Mouse (Mus musculus) brown adipose tissue, adult 24 weeks (tissue): Measurements from ENCODE around the gene Vti1b. TPM values are rescaled to one million over a fixed set of nuclear protein-coding genes. Genes with fewer than 3 reads are reported as not detected.
"Not testable (repeated sequence)": the region's sequence is repeated elsewhere in the genome, so short reads cannot be mapped to it uniquely, and the experiment has no call there.

ENCODE experiments used
- H3K27ac ChIP-seq: fragments of 200-500 bp; replicated peaks from 2 replicates; pipeline ENCODE4 v1.5.1; 2012; ENCODE audit warnings: low read depth, mild to moderate bottlenecking, low read length
- H3K4me1 ChIP-seq: fragments of 200-500 bp; 2 replicates; pipeline ENCODE4 v1.6.1; 2012; ENCODE audit warnings: low read length, mixed read lengths; ENCODE audit not compliant: control insufficient read depth, insufficient read depth, insufficient read length
- H3K4me3 ChIP-seq: fragments of 200-500 bp; 2 replicates; pipeline ENCODE4 v1.5.1; 2012; ENCODE audit warnings: low read depth, mild to moderate bottlenecking, low read length, moderate library complexity; ENCODE audit not compliant: insufficient read depth
- polyA plus RNA-seq: library from polyadenylated mRNA; stranded (reverse); fragments of >200 nt; gene quantifications from 2 replicates; pipeline ENCODE4 v1.2.4, GENCODE M21; 2012; ENCODE audit not compliant: missing spikeins, insufficient read depth, insufficient read length

Gene Vti1b
- polyA plus RNA-seq: 88.7 and 124 TPM in 2 replicates

DNA sequence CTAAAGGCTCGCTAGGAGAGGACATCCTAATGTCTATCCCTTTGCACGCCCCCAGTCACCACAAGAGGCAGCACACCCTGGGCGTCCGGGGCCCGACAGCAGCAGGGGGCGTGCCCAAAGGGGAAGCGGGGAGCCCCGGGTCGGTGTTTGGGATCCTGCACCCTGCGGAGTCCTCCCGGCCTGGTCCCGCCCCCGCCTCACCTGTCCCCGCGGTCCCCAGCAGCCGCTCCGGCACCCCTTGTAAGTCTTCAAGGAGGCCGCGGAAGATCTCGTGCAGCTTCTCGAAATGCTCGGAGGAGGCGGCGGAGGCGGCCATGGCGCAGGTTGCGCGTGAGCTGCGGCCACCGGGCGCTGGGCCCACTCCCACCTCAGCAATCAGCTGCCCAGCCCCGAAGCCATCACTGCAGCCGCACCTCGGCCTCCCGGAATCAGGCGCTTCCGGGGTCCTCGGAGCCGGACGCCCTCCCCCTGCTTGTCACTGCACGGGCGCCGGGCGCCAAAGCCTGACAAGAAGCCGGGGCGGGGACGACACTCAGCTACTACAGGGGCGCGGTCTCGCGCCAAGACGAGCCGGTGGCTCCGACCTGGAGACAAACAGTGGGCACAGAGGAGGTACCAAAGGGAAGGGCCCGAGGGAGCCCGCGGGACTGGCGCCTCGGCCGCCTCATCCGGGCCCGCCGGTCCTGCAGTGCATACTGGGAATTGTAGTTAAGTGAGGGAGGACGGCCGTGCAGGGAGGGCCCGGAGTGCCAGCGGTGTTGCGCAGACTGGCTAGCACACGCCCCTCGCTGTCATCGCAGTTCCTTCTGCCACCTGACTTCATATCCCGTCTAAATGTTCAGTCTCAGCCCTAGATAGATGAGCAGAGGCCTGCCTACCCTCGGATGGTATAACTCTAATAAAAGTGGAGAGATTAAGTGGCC, at the start of gene Vti1b:
Gene Vti1b (minus strand): TSS at position 649 of the 923 bp plus-strand sequence.
- H3K27ac ChIP-seq: peak within 1 kb of the TSS; percentile 99
- peaks cover 4% of the 10 kb centered on the region; the same call in 1 of the 2 replicates for H3K4me1 ChIP-seq
- H3K4me3 ChIP-seq: peak within 1 kb of the TSS; percentile 95

DNA sequence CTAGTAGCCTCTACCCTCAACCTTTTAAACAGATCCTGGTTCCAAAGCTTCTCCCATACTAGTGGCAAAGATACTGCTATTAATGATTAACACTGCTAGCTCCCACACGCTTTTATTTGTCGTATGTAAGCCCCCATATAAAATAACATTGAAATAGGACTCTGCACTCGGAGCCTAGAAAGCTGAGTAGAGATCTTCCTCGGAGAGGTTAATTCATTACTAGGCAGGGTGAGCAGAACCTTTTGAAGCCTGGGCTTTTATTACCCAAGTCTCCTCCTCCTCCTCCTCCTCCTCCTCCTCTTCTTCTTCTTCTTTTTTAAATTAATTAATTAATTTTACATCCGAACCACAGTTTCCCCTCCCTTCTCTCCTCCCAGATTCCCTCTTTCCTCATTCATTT, 45.0 kb upstream of the Vti1b start:
- no peaks in the 10 kb centered on the region for H3K4me1 ChIP-seq
- no peak overlapping the region for H3K27ac ChIP-seq
- H3K4me3 ChIP-seq: no peak overlapping the region

DNA sequence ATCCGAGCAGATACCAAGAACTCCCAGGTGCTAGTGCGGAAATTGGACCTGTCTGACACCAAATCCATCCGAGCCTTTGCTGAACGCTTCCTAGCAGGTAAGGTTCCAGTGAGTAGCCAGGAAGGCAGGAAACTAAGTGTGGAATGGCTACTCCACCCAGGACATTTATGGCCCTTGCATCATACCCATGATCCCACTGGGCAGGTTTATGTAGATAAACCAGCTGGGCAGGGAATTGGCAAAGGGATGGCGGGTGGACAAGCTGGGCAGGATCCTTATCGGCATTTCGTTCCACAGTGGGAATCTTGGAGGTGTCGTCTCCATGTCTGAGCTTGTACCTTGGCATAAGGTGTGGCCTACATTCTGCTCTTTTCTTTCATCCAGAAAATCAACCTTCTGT, 39.0 kb upstream of the Vti1b start:
- H3K4me3 ChIP-seq: no peak overlapping the region
- H3K27ac ChIP-seq: no peak overlapping the region
- no peaks in the 10 kb centered on the region for H3K4me1 ChIP-seq

DNA sequence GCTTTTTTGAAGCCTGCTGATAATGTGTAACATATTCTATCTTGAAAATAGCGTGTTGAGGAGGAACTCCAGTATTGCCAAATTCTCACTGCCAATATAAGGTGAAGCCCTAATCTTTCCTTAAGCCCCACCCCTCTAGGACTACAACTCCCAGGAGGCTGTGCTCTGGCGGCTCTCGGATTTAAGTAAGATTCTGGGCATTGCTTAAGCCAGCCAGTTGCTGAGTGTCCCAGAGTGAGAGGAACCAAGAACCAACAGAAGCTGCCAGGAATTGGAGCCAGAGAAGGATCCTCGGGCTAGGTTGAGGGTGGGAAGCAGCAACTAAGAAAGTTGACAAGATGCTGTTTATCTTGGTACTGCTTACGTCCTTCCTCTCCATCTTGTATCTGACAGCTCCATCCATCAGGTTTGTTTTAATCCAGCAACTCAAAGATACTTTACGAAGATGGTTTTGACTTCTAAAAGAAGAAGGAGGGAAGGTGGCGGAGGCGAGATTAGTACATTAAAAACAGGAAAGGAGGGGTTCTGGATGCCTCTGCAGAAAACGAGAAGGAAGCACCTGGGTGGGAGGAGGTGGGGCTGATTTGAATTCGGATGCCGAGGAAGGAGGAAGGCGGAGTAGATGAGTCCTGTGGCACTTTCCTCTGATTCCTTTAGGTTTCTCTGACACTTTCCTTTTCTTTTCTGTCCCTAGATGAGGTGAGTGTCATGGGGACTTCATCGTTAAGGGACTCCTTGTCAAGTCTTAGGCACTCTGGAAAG, 36.4 kb upstream of the Vti1b start, which contains the start of gene Rdh12:
Gene Rdh12 (plus strand): TSS at position 212 of the 762 bp plus-strand sequence.
- Histone ChIP-seq H3K4me3 (peak within 1 kb of the TSS; percentile 43), H3K4me1 (no peaks in the 10 kb centered on the region), H3K27ac (no peak within 1 kb of the TSS)

DNA sequence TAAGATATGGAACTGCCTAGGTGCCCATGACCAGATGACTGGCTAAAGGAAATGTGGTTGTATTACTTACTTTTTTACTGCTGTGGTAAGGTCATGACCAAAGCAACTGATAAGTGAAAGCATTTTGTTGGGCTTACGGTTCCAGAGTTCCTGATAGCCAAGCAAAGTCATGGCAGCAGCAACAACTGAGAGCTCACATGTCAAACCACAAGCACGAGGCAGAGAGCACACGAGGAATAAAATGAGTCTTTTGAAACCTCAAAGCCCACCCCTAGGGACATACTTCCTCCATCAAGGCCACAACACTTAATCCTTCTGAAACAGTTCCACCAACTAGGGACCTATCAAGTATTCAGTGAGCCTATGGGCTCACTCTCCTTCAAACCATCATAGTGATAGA, 29.4 kb upstream of the Vti1b start:
- no peak overlapping the region for H3K4me3 ChIP-seq
- no peaks in the 10 kb centered on the region for H3K4me1 ChIP-seq
- no peak overlapping the region for H3K27ac ChIP-seq

DNA sequence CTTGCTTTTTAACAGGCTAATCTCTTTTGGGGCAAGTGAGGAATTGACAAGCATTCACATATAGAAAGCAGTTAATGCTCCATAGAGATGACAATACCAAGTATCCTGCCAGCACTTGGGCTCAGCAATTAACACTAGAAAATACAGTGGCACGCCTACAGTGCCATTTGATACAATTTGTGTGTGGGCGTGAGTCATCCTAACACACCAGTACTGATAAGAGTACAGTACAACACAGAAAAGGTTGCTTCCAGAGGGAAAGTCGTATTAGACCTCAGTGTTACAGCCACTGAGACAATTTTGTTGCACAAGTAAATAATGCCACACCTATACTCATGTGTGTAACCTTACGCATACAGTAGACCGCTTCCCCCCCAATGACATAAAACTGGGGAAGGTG, 24.6 kb upstream of the Vti1b start:
- Histone ChIP-seq H3K27ac (no peak overlapping the region), H3K4me3 (no peak overlapping the region), H3K4me1 (no peaks in the 10 kb centered on the region)

DNA sequence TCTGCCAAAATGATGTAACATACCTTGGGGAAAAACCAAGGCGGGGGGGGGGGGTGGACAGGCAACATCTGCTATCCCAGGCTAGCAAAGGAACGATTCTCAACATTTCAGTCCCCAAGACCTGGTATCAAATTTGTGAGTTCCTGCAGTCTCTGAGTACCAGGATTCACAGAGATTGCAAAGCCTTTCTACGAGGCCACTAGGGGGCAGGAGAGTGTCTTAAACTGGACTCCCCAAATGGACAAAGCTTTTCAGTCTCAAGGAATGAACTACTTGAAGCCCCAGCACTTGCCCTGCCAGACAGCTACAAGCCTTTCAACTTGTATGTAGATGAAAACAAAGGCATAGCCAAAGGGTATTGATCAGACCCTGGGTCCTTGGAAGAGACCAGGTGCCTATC, 21.0 kb upstream of the Vti1b start:
- H3K4me1 ChIP-seq: peaks cover 6% of the 10 kb centered on the region; the same call in 1 of the 2 replicates
- H3K4me3 ChIP-seq: no peak overlapping the region
- no peak overlapping the region for H3K27ac ChIP-seq

DNA sequence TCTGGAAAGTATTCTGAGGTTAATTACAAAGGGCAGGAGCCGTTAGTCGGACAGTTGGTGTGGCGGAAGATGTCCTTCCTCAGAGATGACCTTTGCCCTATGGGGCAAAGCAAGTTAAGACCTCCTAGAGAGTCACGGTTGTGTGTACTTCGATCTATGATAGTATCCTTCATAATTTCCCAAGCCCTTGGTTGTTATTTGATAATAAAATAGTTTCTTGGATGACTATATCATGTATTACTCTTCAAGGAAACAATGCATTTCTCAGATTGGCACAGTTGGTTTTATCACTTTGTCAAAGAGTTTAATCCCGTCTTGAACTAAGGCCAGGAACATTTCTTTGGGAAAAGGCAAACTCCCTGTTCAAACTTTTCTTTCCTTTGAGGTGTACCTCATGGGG, 19.7 kb upstream of the Vti1b start, which contains the start of gene Rdh11:
Gene Rdh11 (minus strand): TSS at position 101 of the 400 bp plus-strand sequence.
- Histone ChIP-seq H3K4me1 (peaks cover 6% of the 10 kb centered on the region; the same call in 1 of the 2 replicates), H3K27ac (no peak within 1 kb of the TSS), H3K4me3 (peak within 1 kb of the TSS; percentile 65)

DNA sequence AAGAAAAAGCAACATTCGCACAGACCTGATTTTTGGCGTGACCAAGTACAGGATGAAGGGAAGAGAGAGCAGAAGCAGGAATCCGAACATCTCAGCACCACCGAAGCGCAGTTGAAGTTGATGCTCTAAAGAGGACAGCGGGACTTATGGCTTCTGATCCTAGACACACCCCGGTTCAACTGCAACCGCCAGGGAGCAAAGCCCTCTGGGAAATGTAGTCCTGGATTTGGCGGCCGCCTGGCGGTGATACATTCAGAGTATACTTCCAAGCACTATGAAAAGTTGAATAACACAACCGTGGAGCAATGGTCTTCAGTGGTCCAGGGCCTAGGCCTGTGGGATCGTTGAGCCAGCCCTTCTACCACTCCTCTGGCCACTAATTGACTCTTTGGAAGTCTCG, 19.2 kb upstream of the Vti1b start:
- Histone ChIP-seq H3K4me3 (peak overlapping the region; percentile 65), H3K4me1 (peaks cover 6% of the 10 kb centered on the region; the same call in 1 of the 2 replicates), H3K27ac (no peak overlapping the region)

DNA sequence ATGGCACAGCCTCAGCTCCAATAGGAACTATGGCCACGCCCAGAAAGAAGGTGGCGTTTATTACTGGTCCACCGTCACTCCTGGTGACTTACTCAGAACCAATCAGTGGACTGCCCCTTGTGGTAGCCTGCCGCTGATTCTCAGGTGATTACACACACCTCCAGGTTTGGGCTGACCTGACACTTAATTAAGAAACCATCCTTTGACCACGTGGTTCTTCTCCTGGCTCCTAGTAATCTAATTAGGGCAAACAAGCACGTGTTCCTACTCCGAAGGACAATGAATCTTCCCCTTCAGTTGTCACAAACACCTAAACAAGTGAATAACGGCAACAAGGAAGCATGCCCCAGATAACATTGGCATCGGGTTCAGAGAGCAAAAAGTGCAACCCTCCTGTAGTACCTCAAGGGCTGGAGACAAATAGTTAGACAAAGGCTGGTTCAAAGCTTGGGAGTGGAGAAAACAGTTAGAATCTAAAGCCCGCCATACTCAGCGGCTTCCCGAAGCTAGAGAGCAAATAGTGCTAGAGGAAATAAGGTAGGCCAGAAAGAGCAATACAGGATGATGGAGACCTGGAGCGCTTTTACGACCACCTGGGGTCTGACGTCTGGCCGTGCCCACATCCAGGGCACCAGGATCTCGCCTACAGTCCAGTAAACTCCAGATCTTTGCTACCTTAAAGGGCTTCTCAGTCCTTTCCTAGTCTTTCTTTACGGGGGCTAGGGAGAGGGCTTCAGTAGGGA, 18.6 kb upstream of the Vti1b start:
- no peak overlapping the region for H3K27ac ChIP-seq

DNA sequence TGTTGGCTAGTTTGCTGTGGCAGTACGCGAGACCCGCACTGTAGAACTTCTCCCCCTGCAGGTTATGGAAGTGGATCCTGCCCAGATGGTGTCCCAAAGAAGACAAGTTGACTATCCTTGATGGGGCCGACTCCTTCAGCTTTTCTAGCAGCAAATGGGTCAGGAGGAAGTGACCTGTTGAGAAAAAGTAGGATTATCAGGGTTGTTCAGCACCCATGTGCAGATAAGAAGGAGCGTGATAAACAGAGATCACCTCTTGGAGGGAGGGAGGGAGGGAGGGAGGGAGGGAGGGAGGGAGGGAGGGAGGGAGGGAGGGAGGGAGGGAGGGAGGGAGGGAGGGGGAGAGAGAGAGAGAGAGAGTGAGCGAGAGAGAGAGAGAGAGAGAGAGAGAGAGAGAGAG, 12.7 kb upstream of the Vti1b start:
- not testable (repeated sequence) for H3K4me1 ChIP-seq, H3K4me3 ChIP-seq

More for the DNA sequence above, 18.6 kb upstream of the Vti1b start:
- H3K4me1 ChIP-seq: peaks cover 6% of the 10 kb centered on the region; the same call in 1 of the 2 replicates
- peak overlapping the region; percentile 65 for H3K4me3 ChIP-seq

DNA sequence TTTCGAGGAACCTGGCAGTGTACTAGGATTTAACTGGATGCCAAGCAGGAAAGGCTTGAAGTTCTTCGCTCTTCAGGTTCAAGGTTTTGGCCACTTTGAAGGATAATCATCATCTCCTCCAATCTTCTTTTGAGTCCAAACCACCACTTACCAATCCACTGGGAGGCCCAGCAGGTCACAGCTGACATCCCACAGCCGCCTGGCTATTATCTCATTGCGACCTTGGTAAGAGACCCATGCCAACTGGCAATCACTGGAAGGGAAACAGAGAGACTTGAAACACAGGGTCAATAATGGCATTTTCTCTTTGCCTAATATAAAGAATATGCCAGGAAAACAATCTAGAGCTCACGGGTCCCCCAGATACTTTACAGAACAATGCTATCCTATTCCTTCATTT, 3.5 kb upstream of the Vti1b start:
- H3K27ac ChIP-seq: no peak overlapping the region

More for the DNA sequence above, 12.7 kb upstream of the Vti1b start:
- H3K27ac ChIP-seq: not testable (repeated sequence)

DNA sequence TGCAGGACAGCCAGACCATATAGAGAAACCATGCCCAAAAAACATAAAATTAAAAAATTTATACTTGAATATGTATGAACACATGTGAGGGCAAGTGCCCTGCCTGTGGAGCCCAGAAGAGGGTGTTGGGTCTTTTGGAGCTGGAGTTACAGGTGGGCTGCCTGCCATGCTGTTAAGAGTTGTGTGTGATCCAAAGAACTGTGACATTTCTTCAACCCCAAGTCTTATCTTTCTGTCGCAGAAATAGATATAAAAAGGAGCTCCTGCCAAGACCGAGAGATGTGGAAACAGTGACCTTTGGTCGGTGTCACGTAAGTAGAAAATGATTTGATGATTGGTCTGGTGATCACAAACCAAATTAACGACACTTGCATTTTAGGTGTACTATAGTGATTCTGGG, 1.3 kb upstream of the Vti1b start:
- peaks cover 4% of the 10 kb centered on the region; the same call in 1 of the 2 replicates for H3K4me1 ChIP-seq
- no peak overlapping the region for H3K27ac ChIP-seq
- no peak overlapping the region for H3K4me3 ChIP-seq

More for the DNA sequence above, 3.5 kb upstream of the Vti1b start:
- H3K4me3 ChIP-seq: no peak overlapping the region
- peaks cover 4% of the 10 kb centered on the region; the same call in 1 of the 2 replicates for H3K4me1 ChIP-seq

DNA sequence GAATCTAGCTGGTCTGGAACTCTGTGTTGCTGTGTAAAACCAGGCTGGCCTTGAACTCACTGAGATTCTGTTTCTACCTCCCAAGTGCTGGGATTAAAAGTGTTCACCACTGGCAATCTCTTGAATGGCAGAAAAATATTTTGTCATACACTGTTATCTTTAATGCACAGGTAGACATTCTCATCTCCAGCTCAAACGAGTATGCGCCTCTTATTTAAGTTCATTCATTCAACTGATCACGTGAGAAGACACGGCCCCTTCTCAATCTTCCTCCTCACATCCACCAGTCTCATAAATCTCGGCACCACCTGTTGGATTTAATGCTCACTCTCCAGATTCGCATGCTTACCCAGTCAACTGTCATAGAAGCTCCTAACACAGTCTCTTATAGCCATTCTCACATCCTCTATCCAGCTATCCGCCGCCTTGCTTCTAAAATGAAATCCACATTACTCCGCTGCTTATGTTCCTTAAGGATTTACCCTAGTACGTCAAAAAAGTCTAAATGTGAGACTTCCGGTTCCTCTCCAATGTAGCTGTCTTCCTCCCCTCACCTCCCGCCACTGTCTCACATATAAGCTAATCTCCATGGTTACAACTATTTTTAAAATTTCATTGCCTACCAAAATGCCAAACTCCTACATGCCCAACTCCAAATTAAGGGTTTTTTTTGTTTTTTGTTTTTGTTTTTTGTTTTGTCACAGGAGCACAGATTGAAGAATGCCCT, 1.0 kb downstream of the Vti1b start:
- H3K27ac ChIP-seq: no peak overlapping the region
- peaks cover 4% of the 10 kb centered on the region; the same call in 1 of the 2 replicates for H3K4me1 ChIP-seq
- H3K4me3 ChIP-seq: peak overlapping the region; percentile 95
